Comparison of ENCODE assay signal across 8 mouse cellular contexts in the genomic region with DNA sequence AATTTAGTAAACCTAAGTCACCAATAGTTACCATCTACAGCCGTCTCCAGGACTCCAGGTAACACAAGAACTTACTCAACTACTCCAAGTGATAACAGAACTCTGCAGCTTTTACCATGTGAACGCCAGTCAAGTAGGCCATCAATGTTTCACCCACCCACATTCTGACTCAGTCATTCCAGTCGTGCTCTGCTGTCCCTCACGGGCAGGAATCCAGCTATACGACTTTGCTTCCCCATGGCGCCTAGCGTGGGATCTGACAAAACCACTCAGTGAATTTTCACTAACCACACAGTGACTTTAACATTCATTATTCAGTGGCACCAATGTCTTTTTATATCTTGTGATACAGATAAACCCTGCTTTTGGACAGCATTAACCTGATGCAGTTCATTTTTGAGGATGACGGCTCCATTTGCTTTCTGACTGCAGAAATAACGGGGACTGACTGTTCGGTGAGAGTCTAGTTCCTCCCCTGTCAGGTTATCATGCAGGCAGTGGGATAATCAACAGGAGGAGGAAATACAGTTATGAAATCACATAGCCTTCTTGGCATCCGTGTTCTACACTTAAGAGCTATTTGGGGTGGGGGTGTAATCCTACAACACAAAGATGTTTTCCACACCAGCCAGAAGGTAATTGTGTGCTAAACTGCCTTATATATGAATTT.
DNase-seq lines count a peak whose midpoint lies in the region; ATAC-seq lines count a peak whose summit lies in the region.

No protein-coding gene starts in this region.

- H3K4me3 ChIP-seq in intestine, embryonic 14.5 days (ENCODE audit: low read depth, low read length) = peak overlapping the region; percentile 93
- H3K4me3 ChIP-seq in neural tube, embryonic 14.5 days (ENCODE audit: low read depth, low read length) = peak overlapping the region; percentile 98

- H3K4me2 ChIP-seq in intestine, embryonic 14.5 days (ENCODE audit: low read length) = peak overlapping the region; percentile 69
- H3K4me2 ChIP-seq in neural tube, embryonic 14.5 days (ENCODE audit: low read depth, low read length) = peak overlapping the region; percentile 80

- H3K27ac ChIP-seq in intestine, embryonic 14.5 days (ENCODE audit: low read depth) = no peak overlapping the region; the same call in 1 of the 2 replicates
- peak overlapping the region; percentile 35 for H3K27ac ChIP-seq in neural tube, embryonic 14.5 days (ENCODE audit: low read depth, low read length)

- no peaks in the 10 kb centered on the region for H3K9me3 ChIP-seq in intestine, embryonic 14.5 days (ENCODE audit: control insufficient read depth, low read length)
- no peaks in the 10 kb centered on the region for H3K9me3 ChIP-seq in neural tube, embryonic 14.5 days (ENCODE audit: control insufficient read depth, low read length)

- WGBS in intestine, embryonic 14.5 days = 83% methylated on average over 11 of the region's 11 CpGs
- 51% methylated on average over 11 of the region's 11 CpGs for WGBS in neural tube, embryonic 14.5 days

- peaks cover 14% of the 10 kb centered on the region for H3K36me3 ChIP-seq in intestine, embryonic 14.5 days (ENCODE audit: control insufficient read depth, insufficient read depth, low read length)
- H3K36me3 ChIP-seq in neural tube, embryonic 14.5 days (ENCODE audit: control insufficient read depth, insufficient read depth, low read length) = no peaks in the 10 kb centered on the region

- DNase-seq in frontal cortex, postnatal 14 days (ENCODE audit: low spot score in 2 of 2) = no peak
- peak; percentile 54 to 58 for DNase-seq in right cerebral cortex, adult 2 months (ENCODE audit: low spot score in 2 of 2)
- no peak for DNase-seq in right cerebral cortex, postnatal 14 days
- no peak for DNase-seq in intestine, embryonic 14.5 days (ENCODE audit: low spot score)
- no peak for DNase-seq in urinary bladder, postnatal 10 days (ENCODE audit: low spot score)
- no peak for DNase-seq in frontal cortex, postnatal 10 days (ENCODE audit: low spot score in 2 of 2)

- no peaks in the 10 kb centered on the region for H3K27me3 ChIP-seq in intestine, embryonic 14.5 days (replicated peaks; ENCODE audit: control insufficient read depth, insufficient read depth, low read length)
- H3K27me3 ChIP-seq in neural tube, embryonic 14.5 days (ENCODE audit: control insufficient read depth, insufficient read depth, low read length) = no peaks in the 10 kb centered on the region

- ATAC-seq in frontal cortex, adult (ENCODE audit: low TSS enrichment) = peak; percentile 33; the same call in 1 of the 2 replicates
- no peak for ATAC-seq in intestine, embryonic 14.5 days (replicated peaks; ENCODE audit: low FRiP score, low TSS enrichment, low read depth)
- ATAC-seq in neural tube, embryonic 14.5 days (ENCODE audit: low read depth) = no peak

- H3K9ac ChIP-seq in intestine, embryonic 14.5 days (ENCODE audit: low read length) = no peak overlapping the region
- peak overlapping the region; percentile 99; the same call in 1 of the 2 replicates for H3K9ac ChIP-seq in neural tube, embryonic 14.5 days (replicated peaks; ENCODE audit: low read depth, low read length)

- H3K4me1 ChIP-seq in intestine, embryonic 14.5 days (replicated peaks; ENCODE audit: control insufficient read depth, insufficient read depth, low read length) = peaks cover 17% of the 10 kb centered on the region; the same call in 1 of the 2 replicates
- H3K4me1 ChIP-seq in neural tube, embryonic 14.5 days (ENCODE audit: control insufficient read depth, insufficient read depth, low read length) = peaks cover 25% of the 10 kb centered on the region

Comparison
In these comparisons a context has a peak if more than half of its experiments do, and no peak if none do; other contexts are left out.
1. DNase-seq: peak in right cerebral cortex, adult 2 months (2 of 2); none in frontal cortex, postnatal 14 days (0 of 2), right cerebral cortex, postnatal 14 days (single experiment), intestine, embryonic 14.5 days (single experiment), urinary bladder, postnatal 10 days (single experiment) and frontal cortex, postnatal 10 days (0 of 2).